Mouse (Mus musculus) embryonic facial prominence, embryonic 11.5 days (tissue): ENCODE measurements around the gene Atp13a2. TPM values are rescaled to one million over a fixed set of nuclear protein-coding genes. Genes with fewer than 3 reads are reported as not detected.

Source experiments
- ATAC-seq: fragments of 200-750 bp; cut with Nextera tagmentation; replicated peaks from 2 replicates; pipeline ENCODE4 v1.8.0; 2017; ENCODE audit warnings: low read depth; ENCODE audit not compliant: insufficient number of reproducible peaks, low FRiP score, low TSS enrichment
- DNase-seq: peaks from one replicate; pipeline ENCODE4 v3.0.0-alpha.2; 2015; ENCODE audit warnings: low spot score
- H3K27ac ChIP-seq: fragments of 300-500 bp; sonication (generic); replicated peaks from 2 replicates; pipeline ENCODE4 v1.5.1; 2014; ENCODE audit warnings: mild to moderate bottlenecking, low read depth, low read length, control low read depth
- H3K27me3 ChIP-seq: fragments of 300-500 bp; sonication (generic); 2 replicates; pipeline ENCODE4 v1.6.1; 2014; ENCODE audit warnings: mild to moderate bottlenecking, low read length, moderate library complexity, mixed read lengths; ENCODE audit not compliant: control insufficient read depth, insufficient read depth
- H3K36me3 ChIP-seq: fragments of 300-500 bp; sonication (generic); replicated peaks from 2 replicates; pipeline ENCODE4 v1.6.1; 2014; ENCODE audit warnings: low read depth, mild to moderate bottlenecking, low read length, moderate library complexity, mixed read lengths; ENCODE audit not compliant: control insufficient read depth, insufficient read depth
- H3K4me1 ChIP-seq: fragments of 300-500 bp; sonication (generic); 2 replicates; pipeline ENCODE4 v1.6.1; 2014; ENCODE audit warnings: low read length, mixed read lengths; ENCODE audit not compliant: control insufficient read depth, insufficient read depth
- H3K4me2 ChIP-seq: fragments of 300-500 bp; sonication (generic); 2 replicates; pipeline ENCODE4 v1.6.1; 2014; ENCODE audit warnings: low read depth, mild to moderate bottlenecking, control low read depth, low read length, moderate library complexity
- H3K4me3 ChIP-seq: fragments of 300-500 bp; sonication (generic); 2 replicates; pipeline ENCODE4 v1.5.1; 2014; ENCODE audit warnings: low read depth, low read length, control low read depth
- H3K9ac ChIP-seq: fragments of 300-500 bp; sonication (generic); replicated peaks from 2 replicates; pipeline ENCODE4 v1.6.1; 2014; ENCODE audit warnings: mild to moderate bottlenecking, control low read depth, low read length
- H3K9me3 ChIP-seq: fragments of 300-500 bp; sonication (generic); replicated peaks from 2 replicates; pipeline ENCODE4 v1.6.1; 2016; ENCODE audit warnings: mild to moderate bottlenecking, low read length, inconsistent platforms, mixed read lengths; ENCODE audit not compliant: control insufficient read depth
- WGBS: fragments of 180-500 bp; shearing (Covaris S2); extraction: QIAGEN DNeasy Blood & Tissue Kit; methylation state at CpG from one replicate; pipeline ENCODE4 v1.1.7; 2014; 5-methylcytosine and 5-hydroxymethylcytosine counted together
- polyA plus RNA-seq: library from polyadenylated mRNA; unstranded; fragments of >200 nt; fragmentation: Nextera tagmentation; extraction: Ambion mirVana; gene quantifications from 2 replicates; pipeline ENCODE4 v1.2.1, GENCODE M21; 2014

Gene Atp13a2
- polyA plus RNA-seq, 1 experiment from 2014 or later: 19.8 TPM

DNA sequence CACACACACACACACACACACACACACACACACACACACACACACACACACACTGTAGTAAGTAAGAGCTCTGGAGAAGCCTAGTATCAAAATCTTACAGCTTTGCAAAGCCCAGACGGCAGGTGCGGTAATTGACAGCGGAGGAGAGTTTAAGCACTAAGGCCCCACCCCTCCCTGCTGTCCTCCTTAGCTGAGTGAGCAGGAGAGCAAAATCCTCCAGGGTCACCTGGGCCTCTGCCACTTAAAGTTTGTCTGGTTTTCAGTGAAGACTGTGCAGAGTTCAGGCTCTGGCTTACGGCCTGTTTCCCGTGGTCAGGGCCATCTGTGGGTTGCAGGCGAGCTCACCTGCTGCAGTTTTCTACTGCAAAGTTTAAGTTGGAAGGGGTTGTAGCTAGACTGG is 38.2 kb upstream of the Atp13a2 start:
- Histone ChIP-seq H3K27me3 (no peaks in the 10 kb centered on the region), H3K4me1 (no peaks in the 10 kb centered on the region), H3K9ac (no peak overlapping the region), H3K27ac (no peak overlapping the region), H3K36me3 (no peaks in the 10 kb centered on the region), H3K4me2 (no peak overlapping the region), H3K9me3 (no peaks in the 10 kb centered on the region), H3K4me3 (no peak overlapping the region)
- WGBS: 88% methylated on average over 6 of the region's 6 CpGs
- DNase-seq (no peak), ATAC-seq (no peak)

DNA sequence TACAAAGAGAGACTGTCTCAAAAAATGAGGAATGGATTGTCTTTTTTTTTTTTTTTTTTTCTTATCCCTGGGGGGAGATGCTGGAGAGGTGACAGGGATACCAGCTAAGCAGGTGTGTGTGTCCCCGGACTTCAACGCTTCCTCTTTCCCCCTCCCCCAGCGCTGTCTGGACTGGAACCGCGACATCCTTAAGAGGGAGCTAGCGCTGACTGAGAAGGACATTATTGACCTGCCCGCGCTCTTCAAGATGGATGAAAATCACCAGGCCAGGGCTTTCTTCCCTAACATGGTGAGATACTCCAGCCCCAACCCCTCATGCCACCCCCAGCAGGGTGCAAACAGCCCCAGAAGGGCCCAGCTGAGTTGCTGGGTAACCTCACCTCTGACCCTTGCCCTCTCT is 37.6 kb upstream of the Atp13a2 start:
- H3K36me3 ChIP-seq: no peaks in the 10 kb centered on the region
- no peaks in the 10 kb centered on the region for H3K27me3 ChIP-seq
- H3K9ac ChIP-seq: no peak overlapping the region
- no peak overlapping the region for H3K4me3 ChIP-seq
- 85% methylated on average over 8 of the region's 8 CpGs for WGBS
- DNase-seq (no peak), ATAC-seq (no peak)
- no peak overlapping the region for H3K4me2 ChIP-seq
- no peaks in the 10 kb centered on the region for H3K9me3 ChIP-seq
- H3K4me1 ChIP-seq: no peaks in the 10 kb centered on the region
- H3K27ac ChIP-seq: no peak overlapping the region

- H3K36me3 ChIP-seq: no peaks in the 10 kb centered on the region
- no peak overlapping the region for H3K4me2 ChIP-seq
- WGBS: 90% methylated on average over 16 of the region's 16 CpGs
- ATAC-seq (no peak), DNase-seq (no peak)
- no peak overlapping the region for H3K4me3 ChIP-seq
- H3K9me3 ChIP-seq: no peaks in the 10 kb centered on the region
- H3K4me1 ChIP-seq: no peaks in the 10 kb centered on the region
- no peak overlapping the region for H3K9ac ChIP-seq
- no peak overlapping the region for H3K27ac ChIP-seq
- no peaks in the 10 kb centered on the region for H3K27me3 ChIP-seq
Observed at GRCm38 (mm10) chr4:140949616-140950015, 37.1 kb upstream of the Atp13a2 start.

GRCm38 (mm10) chr4:140950574-140950973 is 36.1 kb upstream of the Atp13a2 start:
- no peaks in the 10 kb centered on the region for H3K27me3 ChIP-seq
- H3K4me2 ChIP-seq: no peak overlapping the region
- no peaks in the 10 kb centered on the region for H3K36me3 ChIP-seq
- no peak overlapping the region for H3K27ac ChIP-seq
- no peaks in the 10 kb centered on the region for H3K4me1 ChIP-seq
- ATAC-seq (no peak), DNase-seq (no peak)
- 85% methylated on average over 3 of the region's 3 CpGs for WGBS
- no peak overlapping the region for H3K9ac ChIP-seq
- no peak overlapping the region for H3K4me3 ChIP-seq
- no peaks in the 10 kb centered on the region for H3K9me3 ChIP-seq

DNA sequence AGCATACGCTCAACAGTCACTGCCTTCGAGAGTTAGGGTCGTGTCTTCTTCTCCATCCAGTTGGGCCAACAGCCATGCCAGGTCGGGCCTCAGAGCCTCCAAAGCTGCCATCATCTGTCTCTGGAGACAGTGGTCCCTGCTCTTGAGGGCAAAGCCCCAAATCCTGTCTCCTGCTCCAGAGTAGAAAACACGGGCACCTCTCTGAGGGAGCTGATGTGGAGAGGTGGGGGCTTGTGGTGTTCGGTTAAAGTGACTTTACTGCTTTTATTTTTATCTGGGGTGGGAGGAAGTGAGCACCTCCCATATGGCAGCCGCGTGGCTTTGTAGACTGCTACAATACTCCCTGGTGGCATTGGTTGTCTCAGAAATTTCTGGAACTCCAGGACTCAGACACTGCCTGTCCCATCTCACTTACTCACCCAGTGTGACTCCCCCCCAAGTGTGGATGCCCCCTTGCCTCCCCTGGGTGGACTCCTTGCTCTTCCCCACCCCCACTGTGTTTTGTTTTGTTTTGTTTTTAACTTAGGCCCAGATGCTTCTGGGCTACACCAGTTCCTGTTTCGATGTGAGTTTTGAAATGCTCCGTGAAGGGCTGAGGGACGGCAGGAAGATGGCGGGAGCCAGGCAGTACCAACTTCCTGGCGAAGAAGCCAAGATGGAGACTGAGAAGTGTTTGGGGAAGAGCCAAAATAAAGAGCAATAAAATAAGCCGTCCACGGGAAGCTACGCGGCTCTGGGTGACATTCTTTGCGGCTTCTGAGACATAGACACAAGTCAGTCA is 34.6 kb upstream of the Atp13a2 start:
- WGBS: 90% methylated on average over 18 of the region's 18 CpGs
- H3K4me1 ChIP-seq: no peaks in the 10 kb centered on the region
- no peak overlapping the region for H3K4me3 ChIP-seq
- H3K36me3 ChIP-seq: no peaks in the 10 kb centered on the region
- no peak for ATAC-seq
- no peak for DNase-seq
- H3K9me3 ChIP-seq: no peaks in the 10 kb centered on the region
- no peak overlapping the region for H3K27ac ChIP-seq
- H3K27me3 ChIP-seq: no peaks in the 10 kb centered on the region
- no peak overlapping the region for H3K9ac ChIP-seq
- no peak overlapping the region for H3K4me2 ChIP-seq

- Histone ChIP-seq H3K36me3 (no peaks in the 10 kb centered on the region), H3K4me2 (peak overlapping the region; percentile 66), H3K4me3 (peak overlapping the region; percentile 27), H3K27ac (peak overlapping the region; percentile 52; the same call in 1 of the 2 replicates), H3K9me3 (no peaks in the 10 kb centered on the region), H3K27me3 (no peaks in the 10 kb centered on the region), H3K9ac (peak overlapping the region; percentile 33), H3K4me1 (no peaks in the 10 kb centered on the region; the same call in 1 of the 2 replicates)
- no peak for DNase-seq
- WGBS: 8% methylated on average over 17 of the region's 17 CpGs
- no peak for ATAC-seq
Observed at GRCm38 (mm10) chr4:140957131-140957702, 29.5 kb upstream of the Atp13a2 start.

DNA sequence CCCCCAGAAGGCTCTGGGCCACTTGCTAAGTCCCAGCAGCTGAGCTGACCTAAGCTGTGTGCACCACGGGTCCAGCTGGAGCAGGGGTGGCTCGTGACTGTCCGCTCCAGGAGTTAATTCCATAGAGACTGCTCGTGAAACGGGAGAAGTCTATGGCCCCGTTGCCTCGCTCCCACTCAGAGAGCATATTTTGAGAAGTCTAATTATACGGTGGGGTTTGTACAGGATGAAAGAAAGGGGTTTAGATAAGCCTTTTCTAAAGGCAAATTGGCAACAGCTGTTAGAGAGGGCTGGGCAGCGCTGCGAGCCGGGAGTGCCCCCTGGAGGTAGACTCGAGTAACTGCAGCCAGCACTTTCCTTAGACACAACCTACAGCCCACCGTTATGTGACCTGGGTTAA is 28.9 kb upstream of the Atp13a2 start:
- DNase-seq: peak; percentile 93
- H3K9ac ChIP-seq: peak overlapping the region; percentile 33
- H3K4me3 ChIP-seq: peak overlapping the region; percentile 27
- H3K36me3 ChIP-seq: no peaks in the 10 kb centered on the region
- H3K27me3 ChIP-seq: no peaks in the 10 kb centered on the region
- no peaks in the 10 kb centered on the region; the same call in 1 of the 2 replicates for H3K4me1 ChIP-seq
- peak overlapping the region; percentile 52; the same call in 1 of the 2 replicates for H3K27ac ChIP-seq
- WGBS: 1% methylated on average over 13 of the region's 13 CpGs
- no peaks in the 10 kb centered on the region for H3K9me3 ChIP-seq
- H3K4me2 ChIP-seq: peak overlapping the region; percentile 66
- ATAC-seq: peak; percentile 27

GRCm38 (mm10) chr4:140958319-140958718 is 28.4 kb upstream of the Atp13a2 start:
- Histone ChIP-seq H3K9ac (no peak overlapping the region), H3K9me3 (no peaks in the 10 kb centered on the region), H3K4me1 (no peaks in the 10 kb centered on the region; the same call in 1 of the 2 replicates), H3K4me2 (no peak overlapping the region), H3K27ac (no peak overlapping the region), H3K4me3 (no peak overlapping the region), H3K27me3 (no peaks in the 10 kb centered on the region), H3K36me3 (no peaks in the 10 kb centered on the region)
- 61% methylated on average over 6 of the region's 6 CpGs for WGBS
- DNase-seq: no peak
- ATAC-seq: no peak
